ENCODE assay signal across 8 mouse cellular contexts in genomic region chr3:93130460-93130859, GRCm38 (mm10). TPM values are rescaled to one million over a fixed set of nuclear protein-coding genes. Genes with fewer than 3 reads are reported as not detected.
A peak's percentile ranks its signal among the peaks of the same experiment; 100 is the strongest.
DNase-seq lines count a peak whose midpoint lies in the region; ATAC-seq and TF ChIP-seq lines count a peak whose summit lies in the region.

No protein-coding gene starts in this region.

- H3K27ac ChIP-seq in ES-Bruce4 (ENCODE audit: insufficient read depth, low read length): no peak overlapping the region
- no peak overlapping the region for H3K27ac ChIP-seq in kidney, postnatal 0 days

- no peak for TF ChIP-seq POLR2A in ES-Bruce4 (IDR thresholded peaks at IDR 0.05; ENCODE audit: insufficient read depth, low read length)
- TF ChIP-seq POLR2A in lung, adult 2 months (IDR thresholded peaks at IDR 0.05; ENCODE audit: borderline replicate concordance, extremely low read depth, low read depth, low read length): no peak

- 15% methylated on average over 3 of the region's 3 CpGs for WGBS in kidney, postnatal 0 days
- 9% methylated on average over 3 of the region's 3 CpGs for WGBS in lung, adult 2 months

- no peak overlapping the region for H3K4me3 ChIP-seq in ES-Bruce4 (ENCODE audit: low read depth, low read length)
- no peak overlapping the region for H3K4me3 ChIP-seq in kidney, postnatal 0 days (replicated peaks; ENCODE audit: low read depth, low read length)
- no peak overlapping the region for H3K4me3 ChIP-seq in lung, adult 2 months (replicated peaks; ENCODE audit: extremely low read depth, low read depth, low read length)

- H3K9ac ChIP-seq in ES-Bruce4 (ENCODE audit: low read depth, poor library complexity, severe bottlenecking): no peak overlapping the region
- no peak overlapping the region for H3K9ac ChIP-seq in kidney, postnatal 0 days (ENCODE audit: low read depth, low read length)

- no peaks in the 10 kb centered on the region for H3K27me3 ChIP-seq in ES-Bruce4 (ENCODE audit: control insufficient read depth, insufficient read depth, low read length, poor library complexity, severe bottlenecking)
- H3K27me3 ChIP-seq in kidney, postnatal 0 days (ENCODE audit: insufficient read depth, low read length): no peaks in the 10 kb centered on the region

- H3K9me3 ChIP-seq in ES-Bruce4 (replicated peaks; ENCODE audit: control insufficient read depth, insufficient read depth, low read length, poor library complexity, severe bottlenecking): no peaks in the 10 kb centered on the region
- H3K9me3 ChIP-seq in kidney, postnatal 0 days (replicated peaks; ENCODE audit: low read length): no peaks in the 10 kb centered on the region

- no peaks in the 10 kb centered on the region for H3K36me3 ChIP-seq in ES-Bruce4 (ENCODE audit: control insufficient read depth, insufficient read depth, low read length, poor library complexity, severe bottlenecking)
- no peaks in the 10 kb centered on the region for H3K36me3 ChIP-seq in kidney, postnatal 0 days (ENCODE audit: insufficient read depth, low read length)

- ATAC-seq in kidney, postnatal 0 days (replicated peaks; ENCODE audit: low FRiP score, low read depth): peak; percentile 64

- DNase-seq in 3134 (ENCODE audit: extremely low read depth, insufficient read length, low spot score): peak; percentile 8
- peak; percentile 76 to 80 for DNase-seq in cerebellum, postnatal 10 days
- peak; percentile 11 to 46 for DNase-seq in frontal cortex, postnatal 10 days (ENCODE audit: low spot score in 2 of 2)
- peak; percentile 70 for DNase-seq in kidney, postnatal 0 days (ENCODE audit: low spot score)
- DNase-seq in lung, adult 2 months: peak; percentile 31
- peak; percentile 41 for DNase-seq in ovary, postnatal 14 days (ENCODE audit: low spot score)
- DNase-seq in spleen, postnatal 10 days (ENCODE audit: low spot score in 2 of 2): no peak

- no peak overlapping the region for H3K4me2 ChIP-seq in kidney, postnatal 0 days (ENCODE audit: low read length)

- no peak for TF ChIP-seq EP300 in ES-Bruce4 (IDR thresholded peaks at IDR 0.05; ENCODE audit: insufficient read depth, low read depth, low read length)

- no peaks in the 10 kb centered on the region for H3K4me1 ChIP-seq in ES-Bruce4 (ENCODE audit: control insufficient read depth, insufficient read depth, low read length)
- H3K4me1 ChIP-seq in kidney, postnatal 0 days (replicated peaks; ENCODE audit: insufficient read depth, low read length): no peaks in the 10 kb centered on the region
- no peaks in the 10 kb centered on the region; the same call in 1 of the 2 replicates for H3K4me1 ChIP-seq in lung, adult 2 months (ENCODE audit: control insufficient read depth, insufficient read depth, low read length)

- peak; percentile 88 for TF ChIP-seq CTCF in ES-Bruce4 (IDR thresholded peaks at IDR 0.05; ENCODE audit: low read depth, low read length)
- TF ChIP-seq CTCF in kidney, postnatal 0 days (IDR thresholded peaks at IDR 0.05; ENCODE audit: low read depth): peak; percentile 85
- peak; percentile 77 for TF ChIP-seq CTCF in lung, adult 2 months (IDR thresholded peaks at IDR 0.05; ENCODE audit: insufficient read depth, low read length)

RNA-seq across cellular contexts. Expression of gene Crnn, which starts 14.1 kb away (rescaled TPM):
- not detected in 2 replicates for polyA plus RNA-seq in ES-Bruce4 (2011; ENCODE audit: insufficient read depth, insufficient read length, low read depth, missing spikeins)
- not detected in 2 replicates for polyA plus RNA-seq in kidney, postnatal 0 days (2015; fragmentation: Nextera tagmentation; extraction: Ambion mirVana)
- not detected in 2 replicates for polyA plus RNA-seq in lung, adult 2 months (2012; rRNA removed)

Comparison
In these comparisons a context has a peak if more than half of its experiments do, and no peak if none do; other contexts are left out.
1. DNase-seq: peak in 3134 (single experiment), cerebellum, postnatal 10 days (2 of 2), frontal cortex, postnatal 10 days (2 of 2), kidney, postnatal 0 days (single experiment), lung, adult 2 months (single experiment) and ovary, postnatal 14 days (single experiment); none in spleen, postnatal 10 days (0 of 2).
2. Peak in every context shown above with its lines, with median percentiles within 50 percentile points of each other: CTCF ChIP-seq.